Mouse (Mus musculus): ENCODE data around the gene Prox2. TPM values are rescaled to one million over a fixed set of nuclear protein-coding genes. Genes with fewer than 3 reads are reported as not detected.

Prox2 gene
- polyA plus RNA-seq, 1 experiment from 2014 or later, result 2.1 TPM

DNA sequence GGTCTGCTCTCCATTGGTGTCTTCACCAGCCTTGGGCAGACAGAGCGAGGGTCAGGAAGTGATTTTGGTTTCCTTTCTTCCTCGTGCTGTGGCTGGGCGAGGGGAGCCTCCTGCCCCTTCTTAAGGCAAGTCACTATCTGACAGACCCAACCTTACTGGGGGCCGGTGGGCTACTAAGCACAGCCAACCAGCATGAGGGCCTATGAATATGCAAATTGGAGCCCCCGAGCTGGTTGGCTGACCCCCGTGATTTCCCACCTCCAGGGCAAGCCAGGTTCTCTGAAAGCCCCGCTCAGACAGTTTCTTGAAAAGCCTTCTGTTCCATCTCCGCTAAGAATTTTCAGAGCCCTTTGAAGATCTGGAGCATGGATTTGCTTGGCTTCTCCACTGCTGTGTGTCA lies 4.3 kb downstream of the Prox2 start:
- 3% methylated on average over 8 of the region's 8 CpGs for WGBS
- no peaks in the 10 kb centered on the region for H3K36me3 ChIP-seq (ENCODE audit: control insufficient read depth, insufficient read depth, low read length)
- DNase-seq, result no peak
- no peak overlapping the region for H3K27ac ChIP-seq (replicated peaks; ENCODE audit: low read depth, low read length)
- no peaks in the 10 kb centered on the region for H3K27me3 ChIP-seq (ENCODE audit: control insufficient read depth, insufficient read depth, low read length)
- peak overlapping the region; percentile 25; the same call in 1 of the 2 replicates for H3K4me2 ChIP-seq (ENCODE audit: low read length)
- H3K9me3 ChIP-seq (ENCODE audit: control insufficient read depth, low read length), result no peaks in the 10 kb centered on the region
- ATAC-seq (ENCODE audit: low FRiP score, low TSS enrichment), result no peak
- no peak overlapping the region for H3K4me3 ChIP-seq (replicated peaks; ENCODE audit: low read depth, low read length)
- H3K4me1 ChIP-seq (ENCODE audit: control insufficient read depth, insufficient read depth, low read length), result peaks cover 9% of the 10 kb centered on the region; the same call in 1 of the 2 replicates
- no peak overlapping the region for H3K9ac ChIP-seq (replicated peaks; ENCODE audit: low read length)

GRCm38 (mm10) chr12:85104789-85105188 lies 5.8 kb downstream of the Prox2 start:
- ATAC-seq (ENCODE audit: low FRiP score, low TSS enrichment), result no peak
- H3K4me2 ChIP-seq (ENCODE audit: low read length), result no peak overlapping the region
- H3K9ac ChIP-seq (replicated peaks; ENCODE audit: low read length), result no peak overlapping the region
- no peak overlapping the region for H3K4me3 ChIP-seq (replicated peaks; ENCODE audit: low read depth, low read length)
- DNase-seq, result no peak
- H3K9me3 ChIP-seq (ENCODE audit: control insufficient read depth, low read length), result no peaks in the 10 kb centered on the region
- no peaks in the 10 kb centered on the region for H3K27me3 ChIP-seq (ENCODE audit: control insufficient read depth, insufficient read depth, low read length)
- WGBS, result 92% methylated on average over 8 of the region's 8 CpGs
- no peaks in the 10 kb centered on the region for H3K36me3 ChIP-seq (ENCODE audit: control insufficient read depth, insufficient read depth, low read length)
- peaks cover 5% of the 10 kb centered on the region; the same call in 1 of the 2 replicates for H3K4me1 ChIP-seq (ENCODE audit: control insufficient read depth, insufficient read depth, low read length)
- H3K27ac ChIP-seq (replicated peaks; ENCODE audit: low read depth, low read length), result no peak overlapping the region

DNA sequence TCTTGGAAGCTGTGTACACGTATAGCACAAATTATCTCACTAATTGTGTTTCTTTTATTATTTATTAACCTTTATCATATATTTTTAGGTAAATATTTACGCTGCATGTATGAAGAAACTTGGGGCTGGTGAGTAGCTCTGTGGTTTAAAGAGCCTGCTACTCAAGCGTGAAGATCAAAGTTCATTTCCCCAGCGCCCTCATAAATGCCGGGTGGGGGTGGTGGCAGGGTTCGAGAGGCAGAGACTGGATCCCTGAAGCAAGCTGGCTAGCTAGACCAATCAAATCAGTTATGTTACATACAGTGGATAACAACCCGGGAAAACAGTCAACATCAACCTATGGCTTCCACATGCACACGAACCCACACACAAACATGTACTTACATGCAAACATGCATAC lies 7.5 kb downstream of the Prox2 start:
- Histone ChIP-seq H3K9ac (replicated peaks; ENCODE audit: low read length) (no peak overlapping the region), H3K4me2 (ENCODE audit: low read length) (no peak overlapping the region), H3K36me3 (ENCODE audit: control insufficient read depth, insufficient read depth, low read length) (no peaks in the 10 kb centered on the region), H3K9me3 (ENCODE audit: control insufficient read depth, low read length) (no peaks in the 10 kb centered on the region), H3K4me1 (ENCODE audit: control insufficient read depth, insufficient read depth, low read length) (no peaks in the 10 kb centered on the region), H3K27me3 (ENCODE audit: control insufficient read depth, insufficient read depth, low read length) (no peaks in the 10 kb centered on the region), H3K4me3 (replicated peaks; ENCODE audit: low read depth, low read length) (no peak overlapping the region), H3K27ac (replicated peaks; ENCODE audit: low read depth, low read length) (no peak overlapping the region)
- ATAC-seq (ENCODE audit: low FRiP score, low TSS enrichment), result no peak
- DNase-seq, result no peak
- WGBS, result 80% methylated on average over 8 of the region's 8 CpGs

DNA sequence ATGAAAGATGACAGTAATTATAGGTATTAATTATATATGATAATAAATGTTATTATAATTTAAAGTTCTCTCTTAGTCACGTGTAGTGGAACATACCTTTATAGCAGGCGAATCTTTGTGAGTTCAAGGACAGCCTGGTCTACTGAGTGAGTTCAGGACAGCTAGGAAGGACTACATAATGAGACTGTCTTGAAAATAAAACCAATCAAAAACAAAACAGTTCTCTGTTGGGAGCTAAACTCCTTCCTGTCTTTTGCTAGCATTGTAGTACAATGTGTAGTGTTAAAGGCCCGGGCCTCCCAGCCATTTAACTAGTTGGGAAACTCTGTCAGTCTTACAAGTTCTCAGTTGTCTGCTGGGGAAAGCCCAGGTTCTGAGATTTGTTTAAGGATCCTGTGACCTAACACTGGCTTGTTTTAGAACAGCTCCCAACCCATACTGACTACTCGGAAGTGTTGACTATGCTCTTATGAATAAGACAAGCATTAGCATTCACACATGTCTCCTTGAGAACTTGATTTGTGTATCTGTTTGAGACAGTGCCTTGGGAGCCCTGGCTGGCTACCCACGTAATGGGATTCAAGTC lies 8.9 kb downstream of the Prox2 start:
- no peak for ATAC-seq (ENCODE audit: low FRiP score, low TSS enrichment)
- Histone ChIP-seq H3K9me3 (ENCODE audit: control insufficient read depth, low read length) (no peaks in the 10 kb centered on the region), H3K27ac (replicated peaks; ENCODE audit: low read depth, low read length) (no peak overlapping the region), H3K27me3 (ENCODE audit: control insufficient read depth, insufficient read depth, low read length) (no peaks in the 10 kb centered on the region), H3K4me3 (replicated peaks; ENCODE audit: low read depth, low read length) (no peak overlapping the region), H3K9ac (replicated peaks; ENCODE audit: low read length) (no peak overlapping the region), H3K4me2 (ENCODE audit: low read length) (no peak overlapping the region), H3K36me3 (ENCODE audit: control insufficient read depth, insufficient read depth, low read length) (no peaks in the 10 kb centered on the region), H3K4me1 (ENCODE audit: control insufficient read depth, insufficient read depth, low read length) (no peaks in the 10 kb centered on the region)
- WGBS, result 79% methylated on average over 5 of the region's 5 CpGs
- DNase-seq, result no peak

- no peaks in the 10 kb centered on the region for H3K9me3 ChIP-seq (ENCODE audit: control insufficient read depth, low read length)
- no peaks in the 10 kb centered on the region for H3K27me3 ChIP-seq (ENCODE audit: control insufficient read depth, insufficient read depth, low read length)
- H3K36me3 ChIP-seq (ENCODE audit: control insufficient read depth, insufficient read depth, low read length), result no peaks in the 10 kb centered on the region
- no peak overlapping the region for H3K4me2 ChIP-seq (ENCODE audit: low read length)
- H3K9ac ChIP-seq (replicated peaks; ENCODE audit: low read length), result 0 out of 2 replicates have a peak overlapping the region, but pooled peaks have one; percentile 27
- H3K4me3 ChIP-seq (replicated peaks; ENCODE audit: low read depth, low read length), result no peak overlapping the region
- no peak overlapping the region for H3K27ac ChIP-seq (replicated peaks; ENCODE audit: low read depth, low read length)
- DNase-seq (peak; percentile 60), ATAC-seq (ENCODE audit: low FRiP score, low TSS enrichment) (no peak)
- WGBS, result 15% methylated on average over 14 of the region's 14 CpGs
- H3K4me1 ChIP-seq (ENCODE audit: control insufficient read depth, insufficient read depth, low read length), result no peaks in the 10 kb centered on the region
Measured at GRCm38 (mm10) chr12:85101001-85101400, 9.6 kb downstream of the Prox2 start.

- WGBS, result 93% methylated on average over 7 of the region's 7 CpGs
- no peaks in the 10 kb centered on the region for H3K9me3 ChIP-seq (ENCODE audit: control insufficient read depth, low read length)
- no peak for ATAC-seq (ENCODE audit: low FRiP score, low TSS enrichment)
- no peaks in the 10 kb centered on the region for H3K4me1 ChIP-seq (ENCODE audit: control insufficient read depth, insufficient read depth, low read length)
- no peak for DNase-seq
- H3K9ac ChIP-seq (replicated peaks; ENCODE audit: low read length), result no peak overlapping the region
- no peak overlapping the region for H3K4me3 ChIP-seq (replicated peaks; ENCODE audit: low read depth, low read length)
- H3K36me3 ChIP-seq (ENCODE audit: control insufficient read depth, insufficient read depth, low read length), result no peaks in the 10 kb centered on the region
- no peaks in the 10 kb centered on the region for H3K27me3 ChIP-seq (ENCODE audit: control insufficient read depth, insufficient read depth, low read length)
- H3K27ac ChIP-seq (replicated peaks; ENCODE audit: low read depth, low read length), result no peak overlapping the region
- no peak overlapping the region for H3K4me2 ChIP-seq (ENCODE audit: low read length)
Measured at GRCm38 (mm10) chr12:85095859-85096258, 14.7 kb downstream of the Prox2 start.

DNA sequence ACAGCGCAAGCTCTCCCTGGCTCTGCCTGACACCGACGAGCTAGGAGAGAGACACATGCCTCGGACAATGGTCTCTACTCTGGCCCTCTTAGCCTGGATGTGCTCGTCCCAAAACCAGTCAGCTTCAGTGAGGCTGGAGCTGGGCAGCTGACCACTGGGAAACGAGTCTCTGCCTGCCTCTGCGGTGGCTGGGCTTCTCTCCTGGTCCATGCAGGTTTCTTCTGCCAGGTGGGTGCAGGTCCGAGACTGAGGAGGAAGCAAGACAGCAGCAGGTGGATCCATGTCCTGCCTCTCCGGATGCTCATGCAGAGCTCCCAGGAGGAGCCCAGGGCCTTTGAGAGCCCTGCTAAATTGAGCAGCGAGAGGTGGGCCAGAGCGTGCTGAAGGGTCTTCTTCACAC lies 15.4 kb downstream of the Prox2 start:
- no peaks in the 10 kb centered on the region for H3K9me3 ChIP-seq (ENCODE audit: control insufficient read depth, low read length)
- H3K9ac ChIP-seq (replicated peaks; ENCODE audit: low read length), result no peak overlapping the region
- no peak overlapping the region for H3K4me2 ChIP-seq (ENCODE audit: low read length)
- ATAC-seq (ENCODE audit: low FRiP score, low TSS enrichment), result no peak
- no peaks in the 10 kb centered on the region for H3K36me3 ChIP-seq (ENCODE audit: control insufficient read depth, insufficient read depth, low read length)
- 85% methylated on average over 11 of the region's 11 CpGs for WGBS
- H3K27ac ChIP-seq (replicated peaks; ENCODE audit: low read depth, low read length), result no peak overlapping the region
- no peak for DNase-seq
- H3K4me1 ChIP-seq (ENCODE audit: control insufficient read depth, insufficient read depth, low read length), result no peaks in the 10 kb centered on the region
- no peaks in the 10 kb centered on the region for H3K27me3 ChIP-seq (ENCODE audit: control insufficient read depth, insufficient read depth, low read length)
- no peak overlapping the region for H3K4me3 ChIP-seq (replicated peaks; ENCODE audit: low read depth, low read length)

- Histone ChIP-seq H3K27me3 (ENCODE audit: control insufficient read depth, insufficient read depth, low read length) (no peaks in the 10 kb centered on the region), H3K9ac (replicated peaks; ENCODE audit: low read length) (no peak overlapping the region), H3K4me3 (replicated peaks; ENCODE audit: low read depth, low read length) (no peak overlapping the region), H3K27ac (replicated peaks; ENCODE audit: low read depth, low read length) (no peak overlapping the region), H3K4me1 (ENCODE audit: control insufficient read depth, insufficient read depth, low read length) (no peaks in the 10 kb centered on the region), H3K36me3 (ENCODE audit: control insufficient read depth, insufficient read depth, low read length) (peaks cover under 1% of the 10 kb centered on the region; the same call in 1 of the 2 replicates), H3K4me2 (ENCODE audit: low read length) (no peak overlapping the region), H3K9me3 (ENCODE audit: control insufficient read depth, low read length) (no peaks in the 10 kb centered on the region)
- WGBS, result 74% methylated on average over 10 of the region's 10 CpGs
- ATAC-seq (ENCODE audit: low FRiP score, low TSS enrichment), result no peak
- DNase-seq, result no peak
Measured at GRCm38 (mm10) chr12:85094706-85095105, 15.9 kb downstream of the Prox2 start.

DNA sequence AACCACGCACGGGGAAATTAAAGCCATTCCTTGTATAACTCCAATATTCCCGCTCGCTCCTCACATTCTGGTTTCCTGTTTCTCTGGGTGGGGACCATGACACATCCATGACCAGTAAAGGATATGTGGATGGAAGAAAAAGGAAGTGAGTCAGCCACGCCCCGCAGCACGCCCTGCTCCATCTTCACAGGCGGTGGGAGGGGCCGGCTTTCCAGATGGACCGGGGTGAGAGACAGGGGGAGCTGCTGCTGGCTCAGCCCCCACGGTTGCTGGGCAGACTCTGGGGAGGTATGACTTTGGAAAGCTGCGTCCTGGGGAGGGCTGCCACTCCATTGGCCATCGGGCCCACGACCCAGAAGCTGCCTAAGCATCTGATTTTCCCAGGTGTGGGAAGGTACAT lies 16.5 kb downstream of the Prox2 start:
- Histone ChIP-seq H3K4me3 (replicated peaks; ENCODE audit: low read depth, low read length) (no peak overlapping the region), H3K27ac (replicated peaks; ENCODE audit: low read depth, low read length) (no peak overlapping the region), H3K9me3 (ENCODE audit: control insufficient read depth, low read length) (no peaks in the 10 kb centered on the region), H3K4me2 (ENCODE audit: low read length) (no peak overlapping the region), H3K36me3 (ENCODE audit: control insufficient read depth, insufficient read depth, low read length) (peaks cover 5% of the 10 kb centered on the region; the same call in 1 of the 2 replicates), H3K9ac (replicated peaks; ENCODE audit: low read length) (no peak overlapping the region), H3K27me3 (ENCODE audit: control insufficient read depth, insufficient read depth, low read length) (no peaks in the 10 kb centered on the region), H3K4me1 (ENCODE audit: control insufficient read depth, insufficient read depth, low read length) (no peaks in the 10 kb centered on the region)
- WGBS, result 43% methylated on average over 14 of the region's 14 CpGs
- DNase-seq (no peak), ATAC-seq (ENCODE audit: low FRiP score, low TSS enrichment) (no peak)
